Mouse (Mus musculus): ENCODE measurements around the gene Fgd1.

The Fgd1 gene

DNA sequence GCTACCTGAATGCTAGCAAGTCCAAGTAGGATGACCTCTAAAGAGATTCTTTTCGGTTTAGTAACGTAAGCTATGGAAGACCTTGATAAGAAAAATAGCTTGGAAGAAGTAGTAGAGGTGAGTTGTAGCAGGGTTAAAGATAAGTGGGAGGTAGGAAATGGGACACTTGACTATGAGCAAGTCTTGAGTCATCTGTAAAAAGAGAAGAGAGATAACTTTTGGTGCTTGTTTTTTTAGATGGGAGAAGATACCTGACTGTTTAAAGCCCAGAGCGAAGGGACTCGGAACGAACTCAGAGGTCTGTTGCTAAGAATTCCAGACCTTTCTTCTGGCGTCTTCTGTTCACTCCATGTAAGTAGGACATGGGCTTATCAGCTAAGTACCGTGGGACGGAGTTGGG is at the start of gene Fgd1:
Gene Fgd1, plus strand, starts transcription at position 301 of the 400 bp plus-strand sequence.
- no peak for DNase-seq (ENCODE audit: low spot score in 2 of 2)

DNA sequence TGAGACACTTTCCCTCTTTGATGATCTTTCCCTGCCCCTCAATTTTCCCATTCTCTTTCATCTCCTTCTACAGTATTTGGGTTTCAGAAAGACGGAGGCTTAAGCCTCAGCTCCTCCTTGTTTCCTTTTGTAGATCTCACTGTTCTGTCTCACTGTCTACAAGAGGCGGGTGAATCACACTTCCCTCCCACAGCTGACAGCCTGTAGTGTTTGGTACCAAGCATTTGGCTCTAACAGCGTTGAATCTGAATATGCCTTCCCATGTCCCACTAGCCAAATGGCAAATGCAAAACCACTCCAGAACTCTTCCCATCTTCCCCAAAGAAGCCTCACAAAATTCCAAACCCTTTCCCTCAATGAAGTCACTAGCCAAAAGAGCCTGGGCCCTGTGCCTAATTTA is 49.2 kb upstream of the Fgd1 start:
- DNase-seq (ENCODE audit: low spot score in 2 of 2): no peak

DNA sequence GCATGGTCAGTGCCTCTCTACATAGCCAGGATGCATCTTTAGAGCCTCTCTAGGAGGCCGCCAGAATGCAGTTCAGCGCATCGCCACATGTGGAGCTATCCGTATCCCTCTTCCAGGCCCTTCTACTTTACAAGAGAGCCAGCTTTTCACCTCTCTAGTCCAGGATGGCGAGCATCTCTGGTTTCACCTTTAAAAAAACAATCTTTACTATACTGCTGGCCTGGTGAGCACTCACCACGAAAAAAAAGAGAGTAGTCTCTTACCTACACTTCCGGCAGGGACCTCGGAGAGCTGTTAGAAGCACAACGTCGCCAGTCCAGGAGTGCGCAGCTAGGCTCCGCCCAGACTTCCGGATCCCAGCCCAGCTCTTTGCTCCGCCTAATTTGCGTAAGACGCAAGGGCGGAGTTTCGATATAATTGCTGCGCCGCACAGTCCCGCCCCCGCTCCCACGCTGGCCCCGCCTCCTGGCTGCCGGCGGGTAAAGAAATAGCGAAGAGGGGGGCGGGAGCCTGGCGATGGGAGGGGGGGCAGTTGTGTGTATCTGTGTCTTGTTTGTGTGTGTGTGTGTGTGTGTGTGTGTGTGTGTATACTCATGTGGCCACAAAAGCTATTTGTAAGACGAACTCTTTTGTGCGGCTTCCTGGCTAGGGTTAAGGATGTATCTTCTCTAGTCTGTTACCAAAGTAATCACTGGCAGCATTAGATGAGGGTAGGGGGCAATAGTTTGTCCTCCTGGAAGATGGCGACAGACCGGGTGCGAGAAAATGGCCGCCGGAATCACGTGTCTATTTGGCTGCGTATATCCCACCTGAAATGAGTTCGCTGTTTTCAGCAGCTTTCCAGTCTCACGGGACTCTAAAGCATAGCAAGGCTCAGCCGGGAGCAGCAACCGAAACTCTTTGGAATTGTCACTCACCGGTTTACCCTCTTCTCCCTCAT is 28.7 kb upstream of the Fgd1 start, which contains the start of gene Gnl3l:
Gene Gnl3l, minus strand, starts transcription at position 385 of the 940 bp plus-strand sequence.
- peak; percentile 50 to 80 for DNase-seq (ENCODE audit: low spot score in 2 of 2)

DNA sequence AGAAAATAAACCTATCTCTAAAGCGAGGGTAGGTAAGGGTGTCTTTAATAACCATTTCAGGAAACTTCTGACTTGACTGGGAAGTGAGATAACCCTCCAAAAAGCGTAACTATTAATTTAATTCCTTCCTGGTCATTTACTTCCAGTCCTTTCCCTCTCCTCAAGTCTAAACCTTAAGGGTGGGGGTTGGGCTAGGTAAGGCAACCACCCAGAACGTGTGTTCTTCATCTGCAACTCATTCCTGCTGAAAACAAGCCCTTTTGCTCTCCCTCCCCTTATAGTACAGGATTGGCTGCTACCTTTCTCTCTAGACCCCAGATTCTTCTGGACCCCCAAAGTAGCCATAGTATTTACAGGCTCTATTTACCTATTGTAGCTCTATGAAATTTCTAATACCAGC is 28.1 kb upstream of the Fgd1 start:
- DNase-seq (ENCODE audit: low spot score in 2 of 2): no peak

DNA sequence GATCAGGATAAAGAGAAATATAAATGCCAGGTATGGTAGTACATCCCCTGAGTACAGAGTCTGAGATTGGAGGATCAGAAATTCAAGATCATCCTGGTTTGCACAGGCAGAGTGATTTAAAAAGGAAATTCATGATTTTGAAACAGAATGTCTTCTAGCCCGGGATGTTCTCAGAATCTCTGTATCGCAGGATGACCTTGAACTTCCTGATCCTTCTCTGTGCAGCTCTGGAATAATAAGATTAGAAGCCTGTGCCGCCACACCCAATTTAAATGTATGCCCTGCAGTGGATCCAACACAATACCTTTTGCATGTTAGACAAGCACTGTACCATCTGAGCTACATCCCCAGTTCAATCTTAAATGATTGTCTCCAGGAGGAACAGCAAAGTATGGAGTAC is 27.2 kb upstream of the Fgd1 start:
- no peak for DNase-seq (ENCODE audit: low spot score in 2 of 2)

DNA sequence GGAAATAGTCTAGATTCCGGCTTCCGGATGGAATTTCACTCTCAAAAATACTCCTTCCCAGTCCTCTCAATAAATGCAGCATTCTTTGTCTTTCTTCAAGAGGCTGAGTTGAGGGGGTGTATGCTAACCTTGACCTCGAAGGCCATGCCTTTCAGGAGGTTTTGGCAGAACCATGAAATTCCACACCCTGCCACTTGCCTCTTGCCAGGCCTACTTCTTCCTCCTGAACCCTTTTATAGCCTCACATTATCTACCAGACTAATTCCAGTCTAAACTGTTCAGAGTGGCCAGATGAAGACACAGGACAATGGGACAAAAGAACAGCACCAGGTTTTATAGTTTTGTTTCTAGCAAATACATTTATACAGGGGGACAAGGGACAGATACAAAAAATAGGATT is 14.6 kb upstream of the Fgd1 start:
- no peak for DNase-seq (ENCODE audit: low spot score in 2 of 2)

DNA sequence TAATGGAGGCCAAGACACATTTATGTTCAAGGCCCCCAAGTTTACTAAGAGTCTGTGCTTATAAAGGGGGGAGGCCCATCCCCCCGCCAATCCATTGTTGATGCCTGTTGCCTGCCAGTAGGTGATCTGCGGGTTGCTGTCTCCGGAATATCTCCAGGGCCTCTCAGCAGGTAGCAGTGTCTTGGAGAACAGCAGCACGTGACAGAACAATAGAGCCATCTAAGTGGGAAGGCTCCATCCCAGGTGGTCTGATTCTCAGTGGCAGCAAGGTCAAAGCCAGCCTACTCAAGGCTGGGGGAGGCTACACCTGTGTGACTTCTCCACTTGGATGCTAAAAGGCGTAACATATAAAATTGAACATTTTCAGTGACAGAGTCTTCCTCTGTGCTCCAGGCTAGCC is 4.7 kb upstream of the Fgd1 start:
- DNase-seq (ENCODE audit: low spot score in 2 of 2): no peak

DNA sequence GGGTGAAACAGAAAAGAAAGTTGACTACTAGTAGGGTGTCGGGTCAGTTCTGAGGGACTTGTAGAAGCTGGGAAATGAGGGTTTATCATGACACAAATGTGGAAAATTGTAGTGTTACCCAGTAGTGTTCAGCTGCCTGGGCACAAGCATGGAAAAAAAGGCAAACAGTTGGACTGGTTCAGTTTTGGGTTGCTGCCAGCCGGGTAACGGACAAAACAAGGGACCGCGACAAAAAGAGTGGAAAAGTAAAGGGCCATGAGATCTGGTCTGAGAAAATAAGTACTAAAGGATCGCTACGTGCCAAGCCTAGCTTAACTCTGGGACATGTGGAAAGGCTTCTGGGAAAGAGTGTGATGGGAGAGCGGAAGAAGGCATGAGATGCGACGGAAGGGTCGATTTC is 371 bp downstream of the Fgd1 start:
- DNase-seq (ENCODE audit: low spot score in 2 of 2): peak in 1 of 2 experiments; percentile 17

DNA sequence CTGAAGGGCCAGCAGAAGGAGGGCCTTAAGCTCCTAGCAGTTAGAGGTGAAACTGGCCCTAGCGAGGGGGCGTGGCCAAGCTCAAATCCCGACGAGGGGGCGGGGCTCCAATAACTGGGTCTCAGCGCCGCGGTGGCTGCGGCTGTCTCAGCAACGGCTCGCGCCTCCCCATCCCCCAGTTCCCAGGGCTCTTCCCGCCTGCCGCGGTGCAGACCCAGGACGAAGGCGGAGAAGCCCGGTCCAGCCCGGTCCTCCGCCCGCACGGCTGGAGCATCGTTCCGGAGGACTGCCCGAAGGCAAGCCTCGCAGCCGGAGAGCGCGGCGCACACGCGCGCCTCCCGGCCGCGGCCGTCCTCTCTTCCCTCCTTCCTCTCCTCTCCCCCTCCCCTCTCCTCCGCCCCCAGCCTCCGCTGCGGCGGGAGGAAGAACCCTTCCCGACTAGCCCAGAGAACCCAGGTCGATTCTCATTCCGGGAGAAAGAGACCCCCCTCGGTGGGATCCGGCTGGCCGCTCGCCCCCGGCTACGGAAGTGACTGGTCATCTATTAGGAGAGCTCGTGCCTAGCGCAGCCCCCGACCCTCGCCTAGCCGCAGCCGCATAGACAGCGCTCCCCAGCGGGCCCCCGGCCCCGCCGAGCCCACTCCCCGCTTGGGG is 954 bp downstream of the Fgd1 start:
- DNase-seq (ENCODE audit: low spot score in 2 of 2): peak; percentile 52 to 82

DNA sequence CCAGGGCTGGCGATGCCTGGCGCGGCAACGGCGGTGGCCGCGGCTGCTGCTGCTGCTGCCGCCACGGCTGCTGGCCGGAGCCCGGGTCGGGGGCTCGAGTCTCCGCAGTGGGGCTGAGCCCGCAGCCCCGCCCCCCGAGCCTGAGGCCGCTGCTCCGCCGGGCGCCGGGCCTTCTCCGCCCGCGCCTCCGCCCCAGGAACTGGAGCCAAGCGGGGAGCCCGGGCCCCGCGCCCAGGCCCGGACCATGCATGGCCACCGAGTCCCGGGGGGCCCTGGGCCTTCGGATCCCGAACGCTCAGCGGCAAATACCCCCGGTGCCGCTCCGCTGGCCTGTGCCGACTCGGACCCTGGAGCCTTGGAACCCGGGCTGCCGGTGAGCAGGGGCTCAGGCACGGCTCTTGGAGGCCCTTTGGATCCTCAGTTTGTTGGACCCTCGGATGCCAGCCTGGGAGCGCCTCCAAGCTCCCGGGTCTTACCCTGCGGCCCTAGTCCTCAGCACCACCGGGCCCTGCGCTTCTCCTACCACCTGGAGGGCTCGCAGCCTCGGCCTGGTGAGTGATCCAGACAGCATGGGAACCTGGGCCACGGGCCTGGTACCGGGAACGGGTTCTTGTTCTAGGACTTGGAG is 1.6 kb downstream of the Fgd1 start:
- peak in 1 of 2 experiments; percentile 23 for DNase-seq (ENCODE audit: low spot score in 2 of 2)

DNA sequence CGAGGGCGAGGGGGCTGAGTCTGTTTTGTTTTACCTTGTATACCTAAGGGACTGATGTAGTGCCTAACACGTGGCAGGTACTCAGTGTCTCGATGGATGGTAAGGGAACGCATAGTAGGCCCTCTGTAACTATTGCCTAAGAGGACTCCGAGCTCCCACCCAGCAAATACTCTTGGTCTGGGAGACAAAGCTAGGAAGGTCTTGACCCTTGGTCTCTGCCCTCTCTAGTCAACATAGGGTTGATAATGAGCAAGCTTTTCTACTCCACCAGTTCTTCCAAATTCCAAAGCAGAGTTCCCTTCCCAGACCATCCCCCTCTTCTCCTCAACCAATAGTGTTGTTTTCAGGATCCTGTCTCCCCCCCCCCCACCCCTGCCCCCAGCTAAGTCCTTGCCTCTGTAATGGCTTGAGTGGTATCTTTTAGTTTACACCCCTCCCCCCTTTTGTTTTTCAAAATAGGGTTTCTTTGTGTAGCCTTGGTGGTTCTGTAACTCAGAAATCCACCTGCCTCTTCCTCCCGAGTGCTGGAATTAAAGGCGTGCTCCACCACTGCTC is 3.8 kb downstream of the Fgd1 start:
- DNase-seq (ENCODE audit: low spot score in 2 of 2): no peak

DNA sequence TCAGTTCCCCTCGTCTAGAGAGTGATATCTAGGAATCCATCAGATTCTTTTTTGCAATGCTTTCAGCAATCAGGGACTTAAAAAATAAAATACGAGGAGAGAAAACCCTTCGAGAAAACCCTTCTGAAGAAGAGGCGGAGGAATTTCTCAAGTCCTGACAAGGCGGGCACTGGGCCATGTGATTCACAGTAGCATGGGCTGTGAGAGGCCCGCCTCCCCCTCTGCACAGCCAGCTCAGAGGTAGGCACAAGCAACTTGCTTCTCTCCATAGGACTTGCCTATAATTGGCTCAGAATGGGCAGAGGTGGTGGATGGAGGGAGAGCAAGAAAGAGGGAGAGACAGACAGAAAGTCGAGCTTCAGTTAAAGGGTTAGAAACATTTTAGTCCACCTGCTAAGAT is 4.4 kb downstream of the Fgd1 start:
- DNase-seq (ENCODE audit: low spot score in 2 of 2): no peak

DNA sequence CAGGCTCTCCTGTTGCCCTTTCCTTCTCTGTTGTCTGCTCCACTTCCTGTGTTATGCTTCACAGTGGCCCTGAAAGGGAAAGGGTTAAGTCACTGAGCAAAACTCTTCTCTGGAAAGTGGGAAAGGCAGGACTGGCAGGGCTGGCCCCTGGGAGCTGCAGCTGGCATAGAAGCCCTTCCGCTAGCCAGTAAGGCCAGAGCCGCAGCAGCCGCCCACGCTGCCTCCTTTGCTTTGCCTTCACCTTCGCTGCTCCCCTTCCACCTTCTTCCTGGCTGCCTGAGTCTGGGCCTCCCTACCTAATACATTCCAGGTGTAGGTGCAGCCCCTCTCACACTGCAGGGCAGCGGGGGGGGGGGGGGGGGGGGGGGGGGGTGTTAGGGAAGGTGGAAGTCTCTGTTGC is 8.5 kb downstream of the Fgd1 start:
- DNase-seq (ENCODE audit: low spot score in 2 of 2): no peak

DNA sequence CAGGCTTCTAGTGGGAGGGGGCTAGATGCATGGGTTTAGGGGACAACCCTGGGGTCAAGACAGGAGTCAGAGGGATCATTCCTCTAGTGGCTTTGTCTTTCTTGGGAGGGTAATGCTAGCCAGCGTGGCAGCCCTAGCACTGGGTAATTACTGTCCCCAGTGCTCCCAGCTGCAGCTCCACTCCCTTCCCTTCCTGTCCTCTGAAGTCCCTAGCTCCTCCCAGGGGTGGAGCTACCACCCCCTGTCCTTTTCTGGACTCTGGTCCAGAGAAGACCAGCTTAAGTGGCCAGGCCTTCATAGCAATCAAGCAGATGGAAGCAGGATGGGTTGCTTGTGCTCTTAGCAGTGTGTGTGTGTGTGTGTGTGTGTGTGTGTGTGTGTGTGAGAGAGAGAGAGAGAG is 9.6 kb downstream of the Fgd1 start:
- no peak for DNase-seq (ENCODE audit: low spot score in 2 of 2)

DNA sequence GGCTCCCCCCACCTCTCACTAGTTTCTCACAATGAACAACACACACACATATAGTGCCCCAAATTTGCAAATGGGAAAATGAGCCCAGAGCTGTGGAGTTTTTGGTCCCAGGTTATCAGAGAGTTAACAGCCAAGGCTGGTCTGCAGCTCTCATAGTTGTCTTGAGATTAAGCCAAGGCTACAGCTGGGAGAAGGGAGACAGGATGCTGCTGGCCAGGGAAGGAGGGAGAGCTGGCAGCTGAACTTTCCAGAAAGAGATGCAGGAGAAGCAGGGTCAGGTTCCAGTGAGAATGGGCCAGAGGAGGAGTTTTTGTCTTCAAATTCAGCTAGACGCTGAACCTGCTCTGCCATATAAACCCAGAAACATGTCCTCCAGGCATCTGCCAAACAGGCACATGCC is 13.4 kb downstream of the Fgd1 start:
- no peak for DNase-seq (ENCODE audit: low spot score in 2 of 2)

DNA sequence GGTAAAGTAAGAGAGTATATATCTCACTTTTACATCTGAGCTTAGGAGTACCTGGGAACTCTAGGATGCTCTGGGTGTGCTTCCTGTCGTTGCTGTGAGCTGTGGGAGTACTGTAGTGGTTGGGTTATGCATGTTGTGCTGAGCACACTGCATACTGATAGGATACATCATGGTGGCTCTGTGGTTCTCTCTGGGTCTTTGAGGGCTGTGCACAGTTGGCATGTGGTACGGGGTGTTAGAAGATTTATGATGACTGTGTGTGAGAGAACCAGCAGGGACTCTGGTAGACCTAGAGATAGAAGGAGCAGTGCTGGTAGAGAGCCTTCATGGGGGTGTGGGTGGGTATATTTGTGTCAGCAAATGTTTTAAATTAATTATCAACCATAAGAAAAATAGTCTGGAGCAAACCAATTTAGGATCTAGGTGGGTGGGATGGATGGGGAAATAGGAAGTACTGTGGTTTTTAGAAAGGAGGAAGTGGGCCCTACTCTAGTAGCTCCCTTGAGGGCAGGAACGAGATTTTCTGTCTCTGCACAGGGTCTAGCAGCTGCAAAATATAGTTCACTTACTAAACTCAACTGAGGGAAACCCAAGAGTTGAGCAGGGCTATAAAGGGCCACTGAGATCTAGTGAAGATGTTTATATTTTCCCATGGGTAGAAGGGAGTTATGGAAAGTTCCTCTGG is 15.8 kb downstream of the Fgd1 start:
- DNase-seq (ENCODE audit: low spot score in 2 of 2): no peak

DNA sequence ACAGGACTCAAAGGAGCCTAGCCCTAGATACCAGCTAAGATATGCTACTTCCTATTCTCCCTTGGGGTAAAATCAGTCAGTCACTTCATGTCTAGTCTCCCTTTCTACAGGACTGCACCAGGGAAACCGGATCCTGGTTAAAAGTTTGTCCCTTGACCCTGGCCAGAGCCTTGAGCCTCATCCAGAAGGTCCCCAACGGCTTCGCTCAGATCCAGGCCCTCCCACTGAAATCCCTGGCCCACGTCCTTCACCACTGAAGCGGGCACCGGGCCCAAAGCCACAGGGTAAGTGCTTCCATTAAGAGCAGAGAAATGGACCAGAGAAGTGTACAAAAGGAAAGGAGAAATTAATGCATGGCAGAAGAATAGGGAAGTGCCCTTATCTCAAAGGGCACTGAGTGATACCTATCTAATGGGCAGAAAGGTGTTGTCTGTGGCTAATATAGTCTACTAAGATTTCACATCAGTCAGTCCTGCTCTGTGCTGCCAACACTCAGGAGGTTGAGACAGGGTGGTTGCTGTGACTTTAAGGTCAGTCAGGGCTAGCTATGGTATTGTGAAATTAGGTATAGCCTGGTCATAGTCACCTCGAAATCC is 20.2 kb downstream of the Fgd1 start:
- no peak for DNase-seq (ENCODE audit: low spot score in 2 of 2)

DNA sequence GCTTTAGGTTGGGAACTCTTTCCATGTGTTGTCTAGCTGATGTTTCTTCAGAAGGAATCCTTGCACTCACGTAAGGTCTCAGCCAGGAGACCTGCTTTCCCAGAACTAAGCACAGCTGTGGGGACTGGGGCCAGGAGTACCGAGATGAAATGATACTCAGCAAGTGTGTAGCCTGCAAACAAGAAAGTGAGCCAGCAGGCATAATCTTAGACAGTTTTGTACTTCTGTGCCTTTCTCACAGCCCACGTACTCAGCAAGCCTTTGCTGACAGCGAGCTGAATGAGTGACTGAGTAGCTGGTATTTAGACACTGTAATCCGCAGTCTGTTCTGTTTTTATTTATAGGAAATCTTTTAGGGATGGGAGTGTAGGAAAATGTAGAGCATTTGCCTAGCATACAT is 21.9 kb downstream of the Fgd1 start:
- DNase-seq (ENCODE audit: low spot score in 2 of 2): no peak

DNA sequence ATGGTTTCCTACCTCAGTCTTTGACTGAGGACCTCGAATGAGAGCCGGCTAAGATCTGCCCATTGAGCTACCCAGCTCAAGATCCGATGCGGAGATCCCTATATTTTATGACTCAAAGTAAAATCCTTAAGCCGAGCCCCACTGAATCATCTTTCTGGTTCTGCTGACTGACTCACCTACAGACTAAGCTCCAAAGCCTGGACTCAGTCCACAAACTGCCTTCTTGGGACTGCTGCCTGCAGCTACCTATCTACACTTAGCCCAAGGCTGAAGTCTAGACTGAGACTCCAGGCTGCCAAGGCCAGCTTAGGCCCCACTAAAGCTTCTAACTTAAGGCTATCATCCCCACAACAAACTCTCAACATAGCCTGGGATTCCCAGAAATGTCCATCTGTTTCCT is 30.1 kb downstream of the Fgd1 start:
- no peak for DNase-seq (ENCODE audit: low spot score in 2 of 2)

DNA sequence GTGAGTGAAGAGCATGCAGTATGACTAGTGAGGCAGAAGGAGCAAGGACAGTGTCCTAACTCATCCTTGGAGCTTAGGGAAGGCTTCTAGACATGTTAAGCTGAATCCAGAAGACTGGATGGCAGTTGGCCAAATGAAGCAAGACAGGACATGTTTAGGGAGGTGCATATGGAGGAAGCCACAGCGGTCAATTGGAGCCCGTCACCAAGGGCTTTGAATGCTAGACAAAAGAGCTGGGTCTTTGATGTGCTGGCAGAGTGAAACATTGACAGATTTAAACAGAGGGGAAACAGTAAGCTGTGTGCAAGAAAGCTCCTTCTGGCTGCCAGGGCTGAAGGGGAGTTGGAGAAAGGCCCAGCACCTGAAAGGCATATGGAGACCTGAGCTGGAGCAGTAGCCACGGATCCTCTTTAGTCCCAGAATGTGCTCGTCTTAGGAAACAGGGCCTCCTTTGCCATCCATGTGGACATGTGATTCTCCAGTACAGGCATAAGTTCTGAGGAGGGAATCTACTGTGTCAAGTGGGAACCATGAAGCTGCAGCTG is 31.1 kb downstream of the Fgd1 start:
- no peak for DNase-seq (ENCODE audit: low spot score in 2 of 2)

DNA sequence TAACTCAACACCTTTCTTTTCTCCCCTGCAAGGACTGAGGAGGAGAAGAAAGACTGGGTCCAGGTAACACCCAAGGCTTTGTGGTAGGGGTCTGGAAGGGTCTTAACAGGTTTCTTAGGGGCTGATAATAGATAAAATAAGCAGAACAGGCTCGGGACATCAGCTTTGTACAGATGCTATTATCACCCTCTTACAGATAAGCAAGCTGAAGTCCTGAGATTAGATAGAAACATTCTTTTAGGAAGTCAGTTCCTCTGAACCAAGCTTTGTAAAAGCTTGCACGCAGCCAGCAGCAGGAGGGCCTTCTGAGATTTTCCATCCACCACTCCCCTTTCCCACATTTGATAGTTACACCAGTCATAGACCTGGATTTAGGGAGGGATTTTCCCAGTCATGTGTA is 39.6 kb downstream of the Fgd1 start:
- DNase-seq (ENCODE audit: low spot score in 2 of 2): no peak
